Mouse (Mus musculus): Measurements from ENCODE around the gene Ccdc102a. TPM values are rescaled to one million over a fixed set of nuclear protein-coding genes. Genes with fewer than 3 reads are reported as not detected.

Gene Ccdc102a
- polyA plus RNA-seq, 2 experiments = 52.9 to 60.7 TPM

- H3K27ac ChIP-seq (replicated peaks; ENCODE audit: low read depth, low read length) = no peak overlapping the region
- 24% methylated on average over 6 of the region's 6 CpGs for WGBS
Observed at GRCm38 (mm10) chr8:94942566-94942965, 24.7 kb upstream of the Ccdc102a start.

GRCm38 (mm10) chr8:94935172-94935571 is 17.3 kb upstream of the Ccdc102a start:
- Histone ChIP-seq H3K4me3 (replicated peaks; ENCODE audit: low read length) (no peak overlapping the region), H3K36me3 (ENCODE audit: control insufficient read depth, insufficient read depth, low read length) (no peaks in the 10 kb centered on the region), H3K9ac (ENCODE audit: low read depth, low read length, severe bottlenecking) (no peak overlapping the region), H3K4me2 (replicated peaks; ENCODE audit: low read depth, low read length, severe bottlenecking) (no peak overlapping the region), H3K27me3 (ENCODE audit: control insufficient read depth, insufficient read depth, low read length) (no peaks in the 10 kb centered on the region), H3K4me1 (ENCODE audit: control insufficient read depth, insufficient read depth, low read length) (no peaks in the 10 kb centered on the region), H3K27ac (replicated peaks; ENCODE audit: low read depth, low read length) (no peak overlapping the region), H3K9me3 (ENCODE audit: control insufficient read depth, low read length) (no peaks in the 10 kb centered on the region)
- no peak for TF ChIP-seq POLR2A (IDR thresholded peaks at IDR 0.05; ENCODE audit: borderline replicate concordance, extremely low read depth, insufficient read depth, insufficient read length)
- 79% methylated on average over 3 of the region's 3 CpGs for WGBS
- ATAC-seq (ENCODE audit: low FRiP score, low read depth) (no peak), DNase-seq (ENCODE audit: low spot score) (no peak)

More at GRCm38 (mm10) chr8:94942566-94942965, 24.7 kb upstream of the Ccdc102a start:
- Histone ChIP-seq H3K9me3 (ENCODE audit: control insufficient read depth, low read length) (no peaks in the 10 kb centered on the region), H3K36me3 (ENCODE audit: control insufficient read depth, insufficient read depth, low read length) (no peaks in the 10 kb centered on the region), H3K4me1 (ENCODE audit: control insufficient read depth, insufficient read depth, low read length) (no peaks in the 10 kb centered on the region), H3K27me3 (ENCODE audit: control insufficient read depth, insufficient read depth, low read length) (no peaks in the 10 kb centered on the region), H3K4me2 (replicated peaks; ENCODE audit: low read depth, low read length, severe bottlenecking) (no peak overlapping the region), H3K4me3 (replicated peaks; ENCODE audit: low read length) (no peak overlapping the region), H3K9ac (ENCODE audit: low read depth, low read length, severe bottlenecking) (no peak overlapping the region)
- no peak for TF ChIP-seq POLR2A (IDR thresholded peaks at IDR 0.05; ENCODE audit: borderline replicate concordance, extremely low read depth, insufficient read depth, insufficient read length)
- no peak for ATAC-seq (ENCODE audit: low FRiP score, low read depth)
- DNase-seq (ENCODE audit: low spot score) = peak; percentile 33

- ATAC-seq (ENCODE audit: low FRiP score, low read depth) = no peak
Observed at GRCm38 (mm10) chr8:94933918-94934317, 16.0 kb upstream of the Ccdc102a start.

GRCm38 (mm10) chr8:94928227-94928626 is 10.3 kb upstream of the Ccdc102a start:
- H3K9ac ChIP-seq (ENCODE audit: low read depth, low read length, severe bottlenecking) = no peak overlapping the region
- no peak overlapping the region for H3K4me2 ChIP-seq (replicated peaks; ENCODE audit: low read depth, low read length, severe bottlenecking)
- H3K9me3 ChIP-seq (ENCODE audit: control insufficient read depth, low read length) = no peaks in the 10 kb centered on the region
- no peak for TF ChIP-seq POLR2A (IDR thresholded peaks at IDR 0.05; ENCODE audit: borderline replicate concordance, extremely low read depth, insufficient read depth, insufficient read length)
- WGBS = 63% methylated on average over 3 of the region's 3 CpGs
- DNase-seq (ENCODE audit: low spot score) (no peak), ATAC-seq (ENCODE audit: low FRiP score, low read depth) (no peak)
- H3K4me3 ChIP-seq (replicated peaks; ENCODE audit: low read length) = no peak overlapping the region
- no peak overlapping the region for H3K27ac ChIP-seq (replicated peaks; ENCODE audit: low read depth, low read length)
- H3K27me3 ChIP-seq (ENCODE audit: control insufficient read depth, insufficient read depth, low read length) = no peaks in the 10 kb centered on the region
- H3K36me3 ChIP-seq (ENCODE audit: control insufficient read depth, insufficient read depth, low read length) = no peaks in the 10 kb centered on the region
- no peaks in the 10 kb centered on the region for H3K4me1 ChIP-seq (ENCODE audit: control insufficient read depth, insufficient read depth, low read length)

More at GRCm38 (mm10) chr8:94933918-94934317, 16.0 kb upstream of the Ccdc102a start:
- H3K27ac ChIP-seq (replicated peaks; ENCODE audit: low read depth, low read length) = no peak overlapping the region
- no peaks in the 10 kb centered on the region for H3K9me3 ChIP-seq (ENCODE audit: control insufficient read depth, low read length)
- no peak overlapping the region for H3K4me3 ChIP-seq (replicated peaks; ENCODE audit: low read length)
- no peaks in the 10 kb centered on the region for H3K36me3 ChIP-seq (ENCODE audit: control insufficient read depth, insufficient read depth, low read length)
- no peak overlapping the region for H3K9ac ChIP-seq (ENCODE audit: low read depth, low read length, severe bottlenecking)
- no peaks in the 10 kb centered on the region for H3K4me1 ChIP-seq (ENCODE audit: control insufficient read depth, insufficient read depth, low read length)
- DNase-seq (ENCODE audit: low spot score) = no peak
- H3K4me2 ChIP-seq (replicated peaks; ENCODE audit: low read depth, low read length, severe bottlenecking) = no peak overlapping the region
- H3K27me3 ChIP-seq (ENCODE audit: control insufficient read depth, insufficient read depth, low read length) = no peaks in the 10 kb centered on the region
- WGBS = 49% methylated on average over 5 of the region's 5 CpGs
- TF ChIP-seq POLR2A (IDR thresholded peaks at IDR 0.05; ENCODE audit: borderline replicate concordance, extremely low read depth, insufficient read depth, insufficient read length) = no peak

GRCm38 (mm10) chr8:94923405-94923804 is 5.5 kb upstream of the Ccdc102a start, which contains the start of gene Adgrg5:
Gene Adgrg5, plus strand, starts transcription at chr8:94923694.
- Histone ChIP-seq H3K4me3 (replicated peaks; ENCODE audit: low read length) (no peak within 1 kb of the TSS), H3K4me1 (ENCODE audit: control insufficient read depth, insufficient read depth, low read length) (no peaks in the 10 kb centered on the region), H3K27ac (replicated peaks; ENCODE audit: low read depth, low read length) (no peak within 1 kb of the TSS), H3K4me2 (replicated peaks; ENCODE audit: low read depth, low read length, severe bottlenecking) (no peak within 1 kb of the TSS), H3K9ac (ENCODE audit: low read depth, low read length, severe bottlenecking) (no peak within 1 kb of the TSS), H3K36me3 (ENCODE audit: control insufficient read depth, insufficient read depth, low read length) (no peaks in the 10 kb centered on the region), H3K9me3 (ENCODE audit: control insufficient read depth, low read length) (no peaks in the 10 kb centered on the region), H3K27me3 (ENCODE audit: control insufficient read depth, insufficient read depth, low read length) (no peaks in the 10 kb centered on the region)
- DNase-seq (ENCODE audit: low spot score) (no peak), ATAC-seq (ENCODE audit: low FRiP score, low read depth) (no peak)
- no peak for TF ChIP-seq POLR2A (IDR thresholded peaks at IDR 0.05; ENCODE audit: borderline replicate concordance, extremely low read depth, insufficient read depth, insufficient read length)
- WGBS = 57% methylated on average over 7 of the region's 8 CpGs

- Histone ChIP-seq H3K9me3 (ENCODE audit: control insufficient read depth, low read length) (no peaks in the 10 kb centered on the region), H3K4me1 (ENCODE audit: control insufficient read depth, insufficient read depth, low read length) (peaks cover 3% of the 10 kb centered on the region; the same call in 1 of the 2 replicates), H3K27me3 (ENCODE audit: control insufficient read depth, insufficient read depth, low read length) (no peaks in the 10 kb centered on the region), H3K9ac (ENCODE audit: low read depth, low read length, severe bottlenecking) (no peak overlapping the region), H3K36me3 (ENCODE audit: control insufficient read depth, insufficient read depth, low read length) (no peaks in the 10 kb centered on the region), H3K4me3 (replicated peaks; ENCODE audit: low read length) (no peak overlapping the region), H3K27ac (replicated peaks; ENCODE audit: low read depth, low read length) (no peak overlapping the region), H3K4me2 (replicated peaks; ENCODE audit: low read depth, low read length, severe bottlenecking) (no peak overlapping the region)
- 38% methylated on average over 8 of the region's 8 CpGs for WGBS
- no peak for TF ChIP-seq POLR2A (IDR thresholded peaks at IDR 0.05; ENCODE audit: borderline replicate concordance, extremely low read depth, insufficient read depth, insufficient read length)
- ATAC-seq (ENCODE audit: low FRiP score, low read depth) (no peak), DNase-seq (ENCODE audit: low spot score) (no peak)
Observed at GRCm38 (mm10) chr8:94922602-94923001, 4.7 kb upstream of the Ccdc102a start.

All from limb, embryonic 14.5 days (tissue).